Mouse (Mus musculus): Measurements from ENCODE around the gene Usp21. TPM values are rescaled to one million over a fixed set of nuclear protein-coding genes. Genes with fewer than 3 reads are reported as not detected.
A peak's percentile ranks its signal among the peaks of the same experiment; 100 is the strongest.

The Usp21 gene
- polyA plus RNA-seq, 1 experiment from 2014 or later = 64.2 TPM

DNA sequence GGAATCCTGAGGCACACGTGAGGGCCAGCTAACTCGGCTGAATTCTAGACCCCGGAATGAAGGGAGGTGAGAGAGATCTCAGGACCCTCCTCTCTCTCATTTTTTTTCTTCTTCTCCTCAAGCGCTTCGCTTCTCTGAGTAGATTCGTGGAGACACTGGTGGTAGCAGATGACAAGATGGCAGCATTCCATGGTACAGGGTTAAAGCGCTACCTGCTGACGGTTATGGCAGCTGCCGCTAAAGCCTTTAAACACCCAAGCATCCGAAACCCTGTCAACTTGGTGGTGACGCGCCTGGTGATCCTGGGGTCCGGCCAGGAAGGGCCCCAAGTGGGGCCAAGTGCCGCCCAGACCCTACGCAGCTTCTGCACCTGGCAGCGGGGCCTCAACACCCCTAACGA, 35.4 kb downstream of the Usp21 start:
- Histone ChIP-seq H3K27ac (replicated peaks; ENCODE audit: low read depth, low read length) (peak overlapping the region; percentile 93), H3K4me1 (ENCODE audit: control insufficient read depth, insufficient read depth, low read length) (peaks cover 42% of the 10 kb centered on the region), H3K36me3 (ENCODE audit: control insufficient read depth, insufficient read depth, low read length) (peaks cover 37% of the 10 kb centered on the region), H3K4me2 (ENCODE audit: low read depth, low read length) (peak overlapping the region; percentile 80), H3K9ac (ENCODE audit: low read depth, low read length) (peak overlapping the region; percentile 63), H3K27me3 (replicated peaks; ENCODE audit: control insufficient read depth, insufficient read depth, low read length) (no peaks in the 10 kb centered on the region), H3K9me3 (ENCODE audit: control insufficient read depth, low read length) (no peaks in the 10 kb centered on the region), H3K4me3 (ENCODE audit: low read depth, low read length) (peak overlapping the region; percentile 46)
- 30% methylated on average over 17 of the region's 17 CpGs for WGBS
- DNase-seq (ENCODE audit: low spot score) (no peak), ATAC-seq (ENCODE audit: low read depth) (peak; percentile 0; the same call in 1 of the 2 replicates)

DNA sequence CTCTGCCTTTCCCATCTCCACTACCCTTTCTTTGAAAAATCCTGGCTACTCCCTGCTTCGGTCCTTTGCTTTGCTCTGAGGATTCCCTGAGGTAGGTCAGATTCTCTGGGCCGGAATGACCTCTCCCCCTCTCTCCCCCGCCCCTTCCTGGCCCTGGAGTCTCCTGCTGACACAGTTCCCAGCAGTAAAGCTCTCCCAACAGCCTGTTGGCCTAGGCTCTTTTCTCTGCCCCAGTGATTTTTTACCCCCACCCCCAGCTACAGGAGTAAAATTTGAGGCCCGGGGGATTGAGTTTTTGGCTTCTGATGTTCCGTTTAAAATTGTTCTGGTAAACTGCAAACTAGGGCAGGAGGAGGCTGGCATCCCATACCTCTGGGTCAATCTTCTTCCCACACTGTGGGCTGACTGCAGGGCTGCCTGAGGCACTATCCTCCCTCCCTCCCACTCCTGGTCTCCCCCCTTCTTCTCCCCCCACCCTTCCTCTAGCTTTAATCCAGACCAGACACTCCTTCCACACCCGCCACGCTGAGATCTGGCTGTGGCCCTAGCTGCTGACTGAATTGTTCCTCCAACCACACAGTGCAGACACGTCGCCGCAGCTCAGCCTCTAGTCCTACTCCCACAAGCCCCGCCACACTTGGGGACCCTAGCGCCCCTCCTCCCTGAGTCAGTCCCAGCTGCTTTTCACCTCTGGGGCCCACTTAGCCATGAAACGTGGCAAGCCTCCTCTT, 36.0 kb downstream of the Usp21 start:
- peaks cover 32% of the 10 kb centered on the region for H3K36me3 ChIP-seq (ENCODE audit: control insufficient read depth, insufficient read depth, low read length)
- H3K9me3 ChIP-seq (ENCODE audit: control insufficient read depth, low read length) = no peaks in the 10 kb centered on the region
- peak overlapping the region; percentile 63 for H3K9ac ChIP-seq (ENCODE audit: low read depth, low read length)
- WGBS = 2% methylated on average over 13 of the region's 13 CpGs
- peak overlapping the region; percentile 46 for H3K4me3 ChIP-seq (ENCODE audit: low read depth, low read length)
- peak overlapping the region; percentile 80 for H3K4me2 ChIP-seq (ENCODE audit: low read depth, low read length)
- peak overlapping the region; percentile 93 for H3K27ac ChIP-seq (replicated peaks; ENCODE audit: low read depth, low read length)
- no peaks in the 10 kb centered on the region for H3K27me3 ChIP-seq (replicated peaks; ENCODE audit: control insufficient read depth, insufficient read depth, low read length)
- peaks cover 42% of the 10 kb centered on the region for H3K4me1 ChIP-seq (ENCODE audit: control insufficient read depth, insufficient read depth, low read length)
- peak; percentile 92 for DNase-seq (ENCODE audit: low spot score)
- ATAC-seq (ENCODE audit: low read depth) = peak; percentile 54

DNA sequence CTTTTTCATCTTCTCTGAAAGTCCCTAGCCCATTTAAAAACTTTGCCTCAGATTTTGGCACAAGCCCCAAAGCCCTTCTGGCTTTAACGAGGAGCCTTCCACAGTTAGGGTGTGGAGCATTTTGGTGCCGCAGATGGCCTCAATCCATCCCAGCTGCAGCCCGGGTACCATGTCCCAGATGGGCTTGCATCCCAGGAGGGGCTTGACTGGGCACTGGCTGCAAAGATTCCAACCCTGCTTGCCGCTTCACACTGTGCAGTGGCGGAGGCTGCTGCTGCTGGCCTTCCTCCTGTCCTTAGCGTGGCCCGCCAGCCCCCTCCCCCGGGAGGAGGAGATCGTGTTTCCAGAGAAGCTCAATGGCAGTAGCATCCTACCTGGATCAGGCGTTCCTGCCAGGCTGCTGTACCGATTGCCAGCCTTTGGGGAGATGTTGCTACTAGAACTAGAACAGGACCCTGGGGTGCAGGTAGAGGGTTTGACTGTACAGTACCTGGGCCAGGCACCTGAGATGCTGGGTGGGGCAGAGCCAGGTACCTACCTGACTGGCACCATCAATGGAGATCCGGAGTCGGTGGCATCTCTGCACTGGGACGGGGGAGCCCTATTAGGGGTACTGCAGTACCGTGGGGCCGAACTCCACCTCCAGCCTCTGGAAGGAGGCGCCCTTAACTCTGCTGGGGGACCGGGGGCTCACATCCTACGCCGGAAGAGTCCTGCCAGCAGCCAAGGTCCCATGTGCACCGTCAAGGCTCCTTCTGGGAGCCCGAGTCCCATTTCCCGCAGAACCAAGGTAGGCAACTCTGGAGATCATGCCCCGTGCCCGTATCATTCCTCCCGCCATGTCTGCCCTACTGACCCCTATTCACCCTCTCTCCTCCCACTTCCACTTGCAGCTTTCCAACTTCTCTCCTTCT, 36.9 kb downstream of the Usp21 start, which contains the start of gene Ndufs2:
Gene Ndufs2 (minus strand): TSS at position 709 of the 914 bp plus-strand sequence.
- peaks cover 47% of the 10 kb centered on the region for H3K4me1 ChIP-seq (ENCODE audit: control insufficient read depth, insufficient read depth, low read length)
- WGBS = 9% methylated on average over 26 of the region's 26 CpGs
- H3K36me3 ChIP-seq (ENCODE audit: control insufficient read depth, insufficient read depth, low read length) = peaks cover 26% of the 10 kb centered on the region
- H3K27ac ChIP-seq (replicated peaks; ENCODE audit: low read depth, low read length) = peak within 1 kb of the TSS; percentile 93
- H3K9me3 ChIP-seq (ENCODE audit: control insufficient read depth, low read length) = no peaks in the 10 kb centered on the region
- peak within 1 kb of the TSS; percentile 63 for H3K9ac ChIP-seq (ENCODE audit: low read depth, low read length)
- peak; percentile 75 for DNase-seq (ENCODE audit: low spot score)
- H3K4me2 ChIP-seq (ENCODE audit: low read depth, low read length) = peak within 1 kb of the TSS; percentile 80
- H3K27me3 ChIP-seq (replicated peaks; ENCODE audit: control insufficient read depth, insufficient read depth, low read length) = no peaks in the 10 kb centered on the region
- ATAC-seq (ENCODE audit: low read depth) = 0 out of 2 replicates have a peak, but pooled peaks have one; percentile 10
- peak within 1 kb of the TSS; percentile 46 for H3K4me3 ChIP-seq (ENCODE audit: low read depth, low read length)

DNA sequence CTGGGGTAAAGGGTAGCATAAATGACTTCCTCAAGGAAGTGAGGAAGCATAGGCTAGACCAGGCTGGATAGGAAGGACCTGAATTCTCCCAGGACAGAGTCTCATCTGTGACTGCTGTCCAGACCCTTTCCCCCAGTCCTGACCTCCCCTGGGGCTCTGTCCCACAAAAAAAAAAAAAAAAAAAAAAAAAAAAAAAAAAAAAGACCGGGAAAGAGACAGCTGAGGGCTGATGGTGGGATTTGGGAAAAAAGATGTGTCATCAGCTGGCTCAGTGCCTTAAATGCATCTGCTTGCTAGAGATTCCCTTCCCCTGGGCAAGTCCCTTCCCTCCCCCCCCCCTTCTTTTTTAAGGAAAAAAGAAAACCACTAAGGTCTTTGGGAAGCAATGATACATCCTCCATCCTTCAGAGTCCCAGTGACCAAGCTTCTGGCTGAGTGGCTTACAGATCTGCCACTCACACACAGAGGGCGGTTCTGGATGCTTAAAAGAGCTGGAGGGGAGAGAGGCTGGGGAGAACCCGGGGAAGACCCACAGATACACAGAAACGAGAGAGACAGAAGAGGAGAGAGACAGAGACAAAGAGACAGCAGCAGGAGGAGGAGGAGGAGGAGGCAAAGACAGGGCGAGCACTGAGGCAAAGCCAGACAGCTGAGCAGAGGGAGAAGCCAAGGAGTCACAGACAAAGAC, 37.7 kb downstream of the Usp21 start, which contains the start of gene Adamts4:
Gene Adamts4 (plus strand): TSS at position 509 of the 688 bp plus-strand sequence.
- peak; percentile 30; the same call in 1 of the 2 replicates for ATAC-seq (ENCODE audit: low read depth)
- no peaks in the 10 kb centered on the region for H3K9me3 ChIP-seq (ENCODE audit: control insufficient read depth, low read length)
- peaks cover 27% of the 10 kb centered on the region for H3K36me3 ChIP-seq (ENCODE audit: control insufficient read depth, insufficient read depth, low read length)
- peak; percentile 90 for DNase-seq (ENCODE audit: low spot score)
- H3K27me3 ChIP-seq (replicated peaks; ENCODE audit: control insufficient read depth, insufficient read depth, low read length) = no peaks in the 10 kb centered on the region
- WGBS = 5% methylated on average over 5 of the region's 5 CpGs
- H3K4me1 ChIP-seq (ENCODE audit: control insufficient read depth, insufficient read depth, low read length) = peaks cover 50% of the 10 kb centered on the region
- H3K9ac ChIP-seq (ENCODE audit: low read depth, low read length) = peak within 1 kb of the TSS; percentile 63
- peak within 1 kb of the TSS; percentile 93 for H3K27ac ChIP-seq (replicated peaks; ENCODE audit: low read depth, low read length)
- H3K4me3 ChIP-seq (ENCODE audit: low read depth, low read length) = peak within 1 kb of the TSS; percentile 46
- peak within 1 kb of the TSS; percentile 80 for H3K4me2 ChIP-seq (ENCODE audit: low read depth, low read length)

DNA sequence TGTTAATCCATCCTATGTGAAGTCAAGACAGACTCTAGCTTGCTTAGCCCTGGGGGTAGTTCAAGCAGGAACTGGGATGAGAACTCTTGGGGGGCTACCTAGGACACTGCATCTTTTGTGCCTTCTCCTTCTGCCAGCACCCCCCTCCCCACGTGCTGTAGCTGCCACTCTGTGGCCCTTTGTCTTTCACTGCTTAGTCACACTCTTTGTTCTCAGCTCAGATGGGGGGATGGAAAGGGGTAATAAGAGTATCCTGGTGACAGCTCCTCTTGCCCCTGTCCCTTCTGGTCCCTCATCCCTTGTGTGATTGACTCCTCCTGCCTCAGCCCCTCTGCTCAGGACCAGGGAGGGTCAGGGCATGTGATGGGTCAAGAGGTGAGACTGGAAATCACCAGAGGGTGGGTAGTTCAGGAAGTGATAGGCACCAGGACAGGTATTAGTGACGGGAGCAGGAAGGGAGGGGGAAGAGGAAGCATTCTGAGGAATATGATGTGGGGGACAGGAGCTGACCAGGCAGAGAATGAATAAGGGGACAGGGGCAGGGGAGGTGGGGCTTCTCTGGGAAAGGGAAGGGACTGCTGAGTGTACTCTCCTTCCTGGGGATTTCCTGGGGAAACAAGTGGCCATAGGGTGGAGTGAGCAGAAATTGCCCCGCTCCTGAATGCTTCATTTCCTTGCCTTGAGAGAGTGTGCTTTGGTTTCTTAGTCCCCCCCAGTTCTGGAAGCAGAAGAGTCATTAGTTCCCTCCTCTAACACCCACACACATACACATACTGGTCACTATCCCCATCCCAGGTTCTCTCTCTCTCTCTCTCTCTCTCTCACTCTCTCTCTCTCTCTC, 39.2 kb downstream of the Usp21 start:
- Histone ChIP-seq H3K9ac (ENCODE audit: low read depth, low read length) (no peak overlapping the region), H3K9me3 (ENCODE audit: control insufficient read depth, low read length) (no peaks in the 10 kb centered on the region), H3K27me3 (replicated peaks; ENCODE audit: control insufficient read depth, insufficient read depth, low read length) (no peaks in the 10 kb centered on the region), H3K4me3 (ENCODE audit: low read depth, low read length) (no peak overlapping the region), H3K27ac (replicated peaks; ENCODE audit: low read depth, low read length) (peak overlapping the region; percentile 93), H3K4me2 (ENCODE audit: low read depth, low read length) (0 out of 2 replicates have a peak overlapping the region, but pooled peaks have one; percentile 8), H3K36me3 (ENCODE audit: control insufficient read depth, insufficient read depth, low read length) (peaks cover 26% of the 10 kb centered on the region), H3K4me1 (ENCODE audit: control insufficient read depth, insufficient read depth, low read length) (peaks cover 50% of the 10 kb centered on the region)
- WGBS = 32% methylated on average over 2 of the region's 3 CpGs
- DNase-seq (ENCODE audit: low spot score) = no peak
- no peak for ATAC-seq (ENCODE audit: low read depth)

DNA sequence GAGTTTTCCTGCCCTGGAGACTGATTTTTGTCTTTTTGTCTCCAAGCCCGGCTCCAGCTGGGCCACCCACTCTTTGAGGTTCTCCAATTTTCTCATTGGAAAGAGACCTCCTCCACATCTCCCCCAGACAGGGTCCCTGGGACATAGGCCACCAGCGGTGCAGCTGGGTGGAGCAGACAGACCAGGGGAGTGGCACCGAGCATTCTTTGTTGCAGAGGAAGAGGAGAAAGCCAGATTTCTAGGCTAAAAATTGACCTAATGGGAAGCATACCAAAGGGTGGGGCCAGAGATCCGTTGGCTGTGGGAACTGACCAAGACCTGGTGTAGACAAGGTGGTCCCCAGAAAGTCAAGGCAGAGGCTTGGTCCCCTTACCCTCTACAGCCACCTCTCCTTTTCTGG, 39.9 kb downstream of the Usp21 start:
- 18% methylated on average over 4 of the region's 4 CpGs for WGBS
- Histone ChIP-seq H3K27ac (replicated peaks; ENCODE audit: low read depth, low read length) (peak overlapping the region; percentile 93), H3K9me3 (ENCODE audit: control insufficient read depth, low read length) (no peaks in the 10 kb centered on the region), H3K9ac (ENCODE audit: low read depth, low read length) (peak overlapping the region; percentile 62; the same call in 1 of the 2 replicates), H3K4me2 (ENCODE audit: low read depth, low read length) (peak overlapping the region; percentile 63), H3K4me1 (ENCODE audit: control insufficient read depth, insufficient read depth, low read length) (peaks cover 50% of the 10 kb centered on the region), H3K36me3 (ENCODE audit: control insufficient read depth, insufficient read depth, low read length) (peaks cover 28% of the 10 kb centered on the region), H3K4me3 (ENCODE audit: low read depth, low read length) (peak overlapping the region; percentile 77; the same call in 1 of the 2 replicates), H3K27me3 (replicated peaks; ENCODE audit: control insufficient read depth, insufficient read depth, low read length) (no peaks in the 10 kb centered on the region)
- no peak for ATAC-seq (ENCODE audit: low read depth)
- peak; percentile 35 for DNase-seq (ENCODE audit: low spot score)

DNA sequence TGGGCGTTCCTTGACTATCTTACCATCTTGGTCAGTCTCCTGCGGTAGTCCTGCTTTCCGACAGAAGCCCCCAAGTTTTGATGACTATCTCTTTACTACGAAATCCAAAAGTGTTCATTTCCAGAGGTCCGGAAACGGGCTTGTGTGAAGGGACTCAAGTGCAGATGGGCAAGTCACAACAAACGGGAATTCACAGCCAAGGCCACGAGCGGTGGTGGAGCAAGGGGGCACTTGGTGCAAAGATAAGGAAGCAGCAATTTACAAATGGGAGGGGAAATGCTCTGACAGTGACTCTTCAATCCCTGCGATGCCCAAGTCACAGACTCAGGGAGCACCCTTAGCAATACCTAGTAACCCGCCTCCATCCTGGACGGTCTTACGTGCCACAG, 40.3 kb downstream of the Usp21 start:
- H3K4me2 ChIP-seq (ENCODE audit: low read depth, low read length) = peak overlapping the region; percentile 63
- 8% methylated on average over 13 of the region's 13 CpGs for WGBS
- H3K4me1 ChIP-seq (ENCODE audit: control insufficient read depth, insufficient read depth, low read length) = peaks cover 46% of the 10 kb centered on the region
- H3K9me3 ChIP-seq (ENCODE audit: control insufficient read depth, low read length) = no peaks in the 10 kb centered on the region
- peaks cover 30% of the 10 kb centered on the region for H3K36me3 ChIP-seq (ENCODE audit: control insufficient read depth, insufficient read depth, low read length)
- no peaks in the 10 kb centered on the region for H3K27me3 ChIP-seq (replicated peaks; ENCODE audit: control insufficient read depth, insufficient read depth, low read length)
- peak overlapping the region; percentile 77 for H3K4me3 ChIP-seq (ENCODE audit: low read depth, low read length)
- ATAC-seq (ENCODE audit: low read depth) (no peak), DNase-seq (ENCODE audit: low spot score) (no peak)
- H3K9ac ChIP-seq (ENCODE audit: low read depth, low read length) = peak overlapping the region; percentile 62
- H3K27ac ChIP-seq (replicated peaks; ENCODE audit: low read depth, low read length) = peak overlapping the region; percentile 93

Measured in embryonic facial prominence, embryonic 14.5 days (tissue).